Mouse (Mus musculus) limb, embryonic 14.5 days (tissue): ENCODE data around the gene Gm14137. TPM values are rescaled to one million over a fixed set of nuclear protein-coding genes. Genes with fewer than 3 reads are reported as not detected.

Experiments
- ATAC-seq: fragments of 200-750 bp; cut with Nextera tagmentation; 2 replicates; pipeline ENCODE4 v1.8.0; 2017; ENCODE audit warnings: low read depth, moderate number of reproducible peaks, moderate TSS enrichment; ENCODE audit not compliant: low FRiP score
- DNase-seq: peaks from one replicate; pipeline ENCODE4 v3.0.0-alpha.2; 2015; ENCODE audit warnings: low spot score
- H3K27ac ChIP-seq: fragments of 300-500 bp; sonication (generic); replicated peaks from 2 replicates; pipeline ENCODE4 v1.5.1; 2014; ENCODE audit warnings: low read depth, mild to moderate bottlenecking, low read length, moderate library complexity, mixed read lengths
- H3K27me3 ChIP-seq: fragments of 300-500 bp; sonication (generic); 2 replicates; pipeline ENCODE4 v1.6.1; 2014; ENCODE audit warnings: low read length, mixed read lengths; ENCODE audit not compliant: control insufficient read depth, insufficient read depth
- H3K36me3 ChIP-seq: fragments of 300-500 bp; sonication (generic); 2 replicates; pipeline ENCODE4 v1.6.1; 2014; ENCODE audit warnings: mild to moderate bottlenecking, low read length, moderate library complexity, mixed read lengths; ENCODE audit not compliant: control insufficient read depth, insufficient read depth
- H3K4me1 ChIP-seq: fragments of 300-500 bp; sonication (generic); 2 replicates; pipeline ENCODE4 v1.6.1; 2014; ENCODE audit warnings: antibody characterized with exemption, low read length, mixed read lengths; ENCODE audit not compliant: control insufficient read depth, insufficient read depth
- H3K4me2 ChIP-seq: fragments of 300-500 bp; sonication (generic); replicated peaks from 2 replicates; pipeline ENCODE4 v1.6.1; 2014; ENCODE audit warnings: low read depth, mild to moderate bottlenecking, low read length, moderate library complexity; ENCODE audit not compliant: severe bottlenecking
- H3K4me3 ChIP-seq: fragments of 300-500 bp; sonication (generic); replicated peaks from 2 replicates; pipeline ENCODE4 v1.5.1; 2014; ENCODE audit warnings: low read length
- H3K9ac ChIP-seq: fragments of 300-500 bp; sonication (generic); 2 replicates; pipeline ENCODE4 v1.6.1; 2014; ENCODE audit warnings: mild to moderate bottlenecking, low read depth, low read length, moderate library complexity; ENCODE audit not compliant: severe bottlenecking
- H3K9me3 ChIP-seq: fragments of 300-500 bp; sonication (generic); 2 replicates; pipeline ENCODE4 v1.6.1; 2016; ENCODE audit warnings: low read length; ENCODE audit not compliant: control insufficient read depth
- POLR2A ChIP-seq: fragments of 200-500 bp; IDR thresholded peaks from 2 replicates; pipeline ENCODE4 v1.8.0; 2012; ENCODE audit warnings: inconsistent platforms, mild to moderate bottlenecking, moderate library complexity, borderline replicate concordance; ENCODE audit not compliant: insufficient read depth, insufficient read length; ENCODE audit errors: extremely low read depth
- WGBS: fragments of 180-500 bp; shearing (Covaris S2); extraction: QIAGEN DNeasy Blood & Tissue Kit; methylation state at CpG from one replicate; pipeline ENCODE4 v1.1.7; 2014; 5-methylcytosine and 5-hydroxymethylcytosine counted together
- polyA plus RNA-seq, 2 experiments: library from polyadenylated mRNA; depleted of rRNA in 1 of 2; stranded (reverse) in 1 of 2; unstranded in 1 of 2; fragments of >200 nt; fragmentation: Nextera tagmentation in 1 of 2; extraction: Ambion mirVana in 1 of 2; gene quantifications; 2 replicates each; pipeline versions ENCODE4 v1.2.1 to v1.2.3; 2012 to 2014

The Gm14137 gene
- polyA plus RNA-seq, 2 experiments, result 0.15 to 0.69 TPM

- H3K4me1 ChIP-seq, result 0 out of 2 replicates have a peak, but pooled peaks cover 1% of the 10 kb centered on the region
- no peak for ATAC-seq
- no peak overlapping the region for H3K27ac ChIP-seq
- 78% methylated on average over 4 of the region's 4 CpGs for WGBS
- H3K36me3 ChIP-seq, result no peaks in the 10 kb centered on the region
- H3K9ac ChIP-seq, result no peak overlapping the region
- H3K4me2 ChIP-seq, result no peak overlapping the region
- no peaks in the 10 kb centered on the region for H3K9me3 ChIP-seq
- no peak overlapping the region for H3K4me3 ChIP-seq
- DNase-seq, result no peak
- no peak for TF ChIP-seq POLR2A
- H3K27me3 ChIP-seq, result no peaks in the 10 kb centered on the region
Observed at GRCm38 (mm10) chr2:119203871-119204460, 29.7 kb downstream of the Gm14137 start.

- peak overlapping the region; percentile 60 for H3K4me2 ChIP-seq
- H3K27me3 ChIP-seq, result no peaks in the 10 kb centered on the region
- TF ChIP-seq POLR2A, result no peak
- peaks cover 26% of the 10 kb centered on the region for H3K36me3 ChIP-seq
- H3K9ac ChIP-seq, result peak overlapping the region; percentile 74
- H3K9me3 ChIP-seq, result no peaks in the 10 kb centered on the region
- peaks cover 4% of the 10 kb centered on the region; the same call in 1 of the 2 replicates for H3K4me1 ChIP-seq
- H3K4me3 ChIP-seq, result peak overlapping the region; percentile 74
- 23% methylated on average over 6 of the region's 6 CpGs for WGBS
- H3K27ac ChIP-seq, result peak overlapping the region; percentile 88
- DNase-seq (no peak), ATAC-seq (no peak)
Observed at GRCm38 (mm10) chr2:119207961-119208343, 33.6 kb downstream of the Gm14137 start.

GRCm38 (mm10) chr2:119208344-119209175 is 34.3 kb downstream of the Gm14137 start, which contains the start of the genes Zfyve19 and Dnajc17:
Gene Zfyve19, plus strand, starts transcription at chr2:119208617.
Gene Dnajc17, minus strand, starts transcription at chr2:119208795.
- WGBS, result under 1% methylated on average over 45 of the region's 51 CpGs
- peak within 1 kb of the TSS; percentile 60 for H3K4me2 ChIP-seq
- peak within 1 kb of the TSS; percentile 74 for H3K9ac ChIP-seq
- H3K9me3 ChIP-seq, result no peaks in the 10 kb centered on the region
- no peaks in the 10 kb centered on the region for H3K27me3 ChIP-seq
- H3K4me3 ChIP-seq, result peak within 1 kb of the TSS; percentile 74
- peak; percentile 52; the same call in 1 of the 2 replicates for TF ChIP-seq POLR2A
- peak; percentile 98 for ATAC-seq
- peaks cover 32% of the 10 kb centered on the region for H3K36me3 ChIP-seq
- H3K4me1 ChIP-seq, result peaks cover 4% of the 10 kb centered on the region; the same call in 1 of the 2 replicates
- peak; percentile 98 for DNase-seq
- H3K27ac ChIP-seq, result peak within 1 kb of the TSS; percentile 88

- Histone ChIP-seq H3K4me3 (peak overlapping the region; percentile 74), H3K9me3 (no peaks in the 10 kb centered on the region), H3K9ac (peak overlapping the region; percentile 74), H3K27me3 (no peaks in the 10 kb centered on the region), H3K4me2 (peak overlapping the region; percentile 60), H3K36me3 (peaks cover 34% of the 10 kb centered on the region), H3K4me1 (peaks cover 4% of the 10 kb centered on the region; the same call in 1 of the 2 replicates), H3K27ac (peak overlapping the region; percentile 52; the same call in 1 of the 2 replicates)
- WGBS, result 1% methylated on average over 13 of the region's 13 CpGs
- no peak for DNase-seq
- no peak for ATAC-seq
- TF ChIP-seq POLR2A, result no peak
Observed at GRCm38 (mm10) chr2:119209176-119209507, 34.8 kb downstream of the Gm14137 start.

Other genes starting within 250 kb of the Gm14137 start
- gene Chst14, start 248.0 kb upstream of the Gm14137 start, polyA plus RNA-seq (2012; rRNA removed), result 59.5 and 73.9 TPM in 2 replicates
- 56.6 and 65.3 TPM in 2 replicates for gene Chst14, start 248.0 kb upstream of the Gm14137 start, polyA plus RNA-seq (2014; fragmentation: Nextera tagmentation; extraction: Ambion mirVana)
- gene Ccdc32, start 145.1 kb upstream of the Gm14137 start, polyA plus RNA-seq (2012; rRNA removed), result 13.5 and 14.6 TPM in 2 replicates
- gene Ccdc32, start 145.1 kb upstream of the Gm14137 start, polyA plus RNA-seq (2014; fragmentation: Nextera tagmentation; extraction: Ambion mirVana), result 21.5 and 23.5 TPM in 2 replicates
- 6.0 and 6.2 TPM in 2 replicates for gene Rpusd2, start 139.7 kb upstream of the Gm14137 start, polyA plus RNA-seq (2012; rRNA removed)
- gene Rpusd2, start 139.7 kb upstream of the Gm14137 start, polyA plus RNA-seq (2014; fragmentation: Nextera tagmentation; extraction: Ambion mirVana), result 3.6 and 3.8 TPM in 2 replicates
- gene Knl1, start 127.4 kb upstream of the Gm14137 start, polyA plus RNA-seq (2012; rRNA removed), result 3.6 and 5.5 TPM in 2 replicates
- 34.5 and 37.1 TPM in 2 replicates for gene Knl1, start 127.4 kb upstream of the Gm14137 start, polyA plus RNA-seq (2014; fragmentation: Nextera tagmentation; extraction: Ambion mirVana)
- 37.6 and 38.6 TPM in 2 replicates for gene Rad51, start 61.7 kb upstream of the Gm14137 start, polyA plus RNA-seq (2012; rRNA removed)
- gene Rad51, start 61.7 kb upstream of the Gm14137 start, polyA plus RNA-seq (2014; fragmentation: Nextera tagmentation; extraction: Ambion mirVana), result 41.5 and 44.7 TPM in 2 replicates
- gene Rmdn3, start 17.5 kb upstream of the Gm14137 start, polyA plus RNA-seq (2012; rRNA removed), result 25.4 and 27.4 TPM in 2 replicates
- gene Rmdn3, start 17.5 kb upstream of the Gm14137 start, polyA plus RNA-seq (2014; fragmentation: Nextera tagmentation; extraction: Ambion mirVana), result 38.9 and 40.7 TPM in 2 replicates
- 5.6 and 6.2 TPM in 2 replicates for gene Gchfr, start 6.7 kb upstream of the Gm14137 start, polyA plus RNA-seq (2012; rRNA removed)
- gene Gchfr, start 6.7 kb upstream of the Gm14137 start, polyA plus RNA-seq (2014; fragmentation: Nextera tagmentation; extraction: Ambion mirVana), result 14.8 and 20.9 TPM in 2 replicates
- 88.0 and 97.9 TPM in 2 replicates for gene Zfyve19, start 34.1 kb downstream of the Gm14137 start, polyA plus RNA-seq (2012; rRNA removed)
- 46.3 and 52.1 TPM in 2 replicates for gene Zfyve19, start 34.1 kb downstream of the Gm14137 start, polyA plus RNA-seq (2014; fragmentation: Nextera tagmentation; extraction: Ambion mirVana)
- gene Dnajc17, start 34.3 kb downstream of the Gm14137 start, polyA plus RNA-seq (2012; rRNA removed), result 18.1 and 33.1 TPM in 2 replicates
- gene Dnajc17, start 34.3 kb downstream of the Gm14137 start, polyA plus RNA-seq (2014; fragmentation: Nextera tagmentation; extraction: Ambion mirVana), result 18.0 and 20.5 TPM in 2 replicates
- not detected in 2 replicates for gene Ppp1r14d, start 55.4 kb downstream of the Gm14137 start, polyA plus RNA-seq (2012; rRNA removed)
- gene Ppp1r14d, start 55.4 kb downstream of the Gm14137 start, polyA plus RNA-seq (2014; fragmentation: Nextera tagmentation; extraction: Ambion mirVana), result not detected in 2 replicates
- gene Spint1, start 62.9 kb downstream of the Gm14137 start, polyA plus RNA-seq (2012; rRNA removed), result 9.2 and 11.6 TPM in 2 replicates
- 18.2 and 19.5 TPM in 2 replicates for gene Spint1, start 62.9 kb downstream of the Gm14137 start, polyA plus RNA-seq (2014; fragmentation: Nextera tagmentation; extraction: Ambion mirVana)
- 4.5 and 6.8 TPM in 2 replicates for gene Rhov, start 96.8 kb downstream of the Gm14137 start, polyA plus RNA-seq (2012; rRNA removed)
- 14.7 and 15.1 TPM in 2 replicates for gene Rhov, start 96.8 kb downstream of the Gm14137 start, polyA plus RNA-seq (2014; fragmentation: Nextera tagmentation; extraction: Ambion mirVana)
- gene Vps18, start 114.2 kb downstream of the Gm14137 start, polyA plus RNA-seq (2012; rRNA removed), result 17.0 and 19.2 TPM in 2 replicates
- 14.8 and 16.6 TPM in 2 replicates for gene Vps18, start 114.2 kb downstream of the Gm14137 start, polyA plus RNA-seq (2014; fragmentation: Nextera tagmentation; extraction: Ambion mirVana)
- gene Dll4, start 151.3 kb downstream of the Gm14137 start, polyA plus RNA-seq (2012; rRNA removed), result 8.7 and 9.0 TPM in 2 replicates
- 5.1 and 6.2 TPM in 2 replicates for gene Dll4, start 151.3 kb downstream of the Gm14137 start, polyA plus RNA-seq (2014; fragmentation: Nextera tagmentation; extraction: Ambion mirVana)
- gene Chac1, start 176.7 kb downstream of the Gm14137 start, polyA plus RNA-seq (2012; rRNA removed), result 0.79 and 0.94 TPM in 2 replicates
- gene Chac1, start 176.7 kb downstream of the Gm14137 start, polyA plus RNA-seq (2014; fragmentation: Nextera tagmentation; extraction: Ambion mirVana), result 0.48 and 0.68 TPM in 2 replicates